Mouse (Mus musculus) erythroblast, adult 5-6 weeks (primary cell): Measurements from ENCODE around the gene Atxn7l2. TPM values are rescaled to one million over a fixed set of nuclear protein-coding genes. Genes with fewer than 3 reads are reported as not detected.

Experiments
- ATAC-seq: replicated peaks from 2 replicates; pipeline ENCODE4 v1.8.0; 2016; ENCODE audit warnings: moderate number of reproducible peaks, mild to moderate bottlenecking, moderate TSS enrichment, inconsistent platforms; ENCODE audit not compliant: poor library complexity, low FRiP score, severe bottlenecking
- total RNA-seq, 2 experiments: library from RNA; stranded (forward) in 1 of 2; stranded (reverse) in 1 of 2; fragments of 150-400 nt in 1 of 2; fragments of 200-764, 138-1000 nt in 1 of 2; gene quantifications; 2 replicates each; pipeline versions ENCODE4 v1.2.3 to v1.2.4; 2015 to 2017; ENCODE audit warnings: low replicate concordance in 2 of 2

The Atxn7l2 gene
- total RNA-seq, 2 experiments from 2014 or later: 0.58 to 1.4 TPM

DNA sequence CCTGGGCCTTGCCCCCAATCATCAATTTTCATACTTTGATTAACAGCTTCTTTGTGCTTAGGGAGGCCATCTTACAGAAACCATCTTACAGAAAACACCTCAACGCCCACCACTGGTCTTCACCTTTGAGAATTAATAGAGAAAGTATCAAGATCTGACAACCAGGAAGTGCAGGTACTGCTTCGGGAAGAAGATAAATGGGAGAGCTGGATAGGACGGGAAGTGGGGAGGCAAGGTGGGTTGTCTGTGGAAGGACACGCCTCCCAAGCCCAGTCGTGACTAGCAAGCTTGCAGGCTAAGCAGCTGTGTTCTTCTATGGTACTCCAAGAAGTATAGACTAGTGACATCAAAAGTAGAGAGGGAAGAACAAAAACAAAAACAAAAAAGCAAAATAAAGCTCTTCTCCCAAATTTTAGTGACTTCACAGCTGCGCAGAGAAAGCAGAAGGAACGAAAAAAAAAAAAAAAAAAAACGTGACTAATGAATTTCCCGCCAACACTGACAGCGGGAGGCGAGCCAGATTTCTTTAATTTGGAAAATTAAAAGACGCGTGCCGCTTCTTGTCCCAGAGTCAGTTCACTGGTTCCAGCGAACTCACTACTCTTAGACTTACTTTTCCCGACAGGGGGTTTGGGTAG, 25.2 kb downstream of the Atxn7l2 start:
- ATAC-seq: no peak

DNA sequence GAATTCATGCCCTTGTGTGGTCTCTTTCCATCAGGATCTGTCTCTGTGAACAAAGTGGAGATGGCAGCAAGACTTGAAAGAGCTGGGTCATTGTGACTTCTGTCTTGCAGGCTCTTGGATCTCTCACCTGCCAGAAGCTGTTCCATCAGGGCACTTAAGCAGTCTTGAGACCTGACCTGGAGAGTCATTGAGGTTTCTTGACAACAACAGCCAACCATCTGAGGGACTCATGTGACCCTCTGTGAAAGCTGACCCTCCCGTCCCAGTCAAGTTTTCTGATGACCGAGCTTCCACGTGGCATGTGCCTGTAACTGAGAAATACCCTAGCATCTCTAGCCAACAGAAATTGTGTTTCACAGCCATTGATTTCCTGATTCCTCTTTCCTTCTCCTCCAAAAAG, 26.0 kb downstream of the Atxn7l2 start:
- no peak for ATAC-seq

DNA sequence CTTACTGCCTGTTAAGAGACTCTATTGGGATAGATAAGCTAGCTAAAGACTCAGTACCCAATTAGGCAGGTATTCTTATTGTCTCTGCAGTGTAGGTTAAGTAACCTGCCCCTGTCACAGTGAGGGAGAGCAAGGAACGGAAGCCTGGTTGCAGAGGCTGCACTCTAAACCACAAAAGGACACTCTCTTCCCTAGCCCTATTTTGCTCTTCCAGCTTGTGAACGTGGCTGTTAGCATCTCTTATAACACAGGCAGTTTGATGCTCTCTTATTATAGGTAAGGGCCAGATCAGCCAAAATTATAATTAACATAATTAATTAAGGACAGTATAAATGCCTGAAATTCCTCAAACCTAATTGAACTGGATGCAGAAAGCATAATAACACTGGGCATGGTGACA, 30.2 kb downstream of the Atxn7l2 start:
- no peak for ATAC-seq

DNA sequence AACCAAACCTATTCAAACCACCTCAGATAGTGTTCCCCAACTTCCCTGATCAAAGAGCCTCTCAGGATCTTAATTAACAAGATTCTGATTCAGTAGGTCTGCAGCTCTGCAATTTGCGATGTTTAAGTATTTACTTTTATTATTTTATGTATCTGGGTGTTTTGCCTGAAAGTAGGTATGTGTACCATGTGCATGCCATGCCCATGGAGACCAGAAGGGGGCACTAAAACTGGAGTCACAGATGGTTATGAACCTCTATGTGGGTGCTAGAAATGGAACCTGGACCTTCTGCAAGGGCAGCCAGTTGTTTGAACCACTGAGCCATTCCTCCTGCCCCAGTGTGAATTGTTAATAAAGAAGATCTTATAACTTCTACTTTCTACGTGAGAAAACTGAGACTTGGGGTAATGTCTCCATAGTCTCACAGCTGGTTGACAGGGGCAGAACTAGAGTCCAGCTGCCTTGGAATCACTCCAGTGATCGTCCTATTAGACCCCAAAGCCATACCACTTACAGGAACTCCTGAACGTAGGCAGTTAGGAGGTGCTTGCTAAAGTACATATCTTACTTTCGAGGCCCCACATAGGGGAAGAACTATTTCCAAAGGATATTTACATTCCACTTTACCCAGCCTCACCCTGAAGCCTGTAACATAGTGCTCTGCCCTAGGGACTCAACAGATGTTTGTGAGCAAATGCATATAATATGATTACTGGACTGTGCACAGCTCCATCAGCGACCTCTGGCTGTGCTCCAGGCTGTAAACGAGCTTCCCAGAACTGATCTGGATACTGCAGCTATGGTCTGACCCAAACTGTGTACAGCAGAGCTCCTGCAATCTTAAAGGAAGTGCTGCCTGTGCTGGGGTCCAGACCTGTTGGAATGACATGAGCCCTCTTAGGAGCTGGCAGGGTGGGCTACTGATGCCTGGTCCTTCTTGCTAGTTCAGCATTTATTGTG, 31.7 kb downstream of the Atxn7l2 start:
- no peak for ATAC-seq

DNA sequence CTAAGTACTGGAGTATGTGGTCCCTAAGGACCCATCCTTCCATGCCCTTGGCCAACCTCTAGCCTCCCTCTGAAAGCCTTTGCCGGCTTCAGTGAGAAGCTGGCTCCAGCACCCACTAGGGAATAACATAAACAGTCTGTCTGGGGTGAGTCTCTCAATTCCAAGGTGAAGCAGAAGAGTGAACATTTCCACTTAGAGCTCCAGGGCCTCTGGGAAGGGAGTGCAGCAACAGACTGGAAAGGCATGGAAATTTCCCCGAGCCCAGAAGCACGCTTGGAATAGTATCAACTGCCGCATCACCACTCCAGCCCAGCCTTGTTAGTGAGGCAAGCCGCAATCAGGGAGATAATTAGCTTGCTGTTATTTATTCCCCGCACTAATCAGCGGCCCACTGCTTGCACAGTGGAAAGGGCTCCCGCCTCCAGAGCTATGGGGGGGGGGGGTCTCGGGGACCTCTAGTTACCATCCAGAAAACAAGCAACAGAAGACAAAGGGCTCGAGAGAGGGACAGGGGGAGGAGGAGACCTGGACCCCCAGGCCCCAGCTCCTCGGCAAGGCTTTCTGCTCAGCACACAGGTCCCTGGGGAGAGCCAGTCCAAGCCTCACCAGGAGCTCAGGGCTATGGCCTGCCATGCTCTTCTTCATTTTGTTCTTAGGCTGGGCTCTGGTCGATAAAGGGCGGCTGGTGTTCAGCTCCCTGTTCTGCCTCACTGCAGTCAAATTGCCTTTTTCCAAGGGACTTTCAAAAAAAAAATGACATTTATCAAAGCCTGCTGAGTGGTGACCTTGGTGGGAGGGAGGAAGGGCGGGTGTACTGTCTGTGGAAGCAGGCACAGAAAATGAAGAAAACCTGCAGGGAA, 35.8 kb downstream of the Atxn7l2 start:
- ATAC-seq: no peak

DNA sequence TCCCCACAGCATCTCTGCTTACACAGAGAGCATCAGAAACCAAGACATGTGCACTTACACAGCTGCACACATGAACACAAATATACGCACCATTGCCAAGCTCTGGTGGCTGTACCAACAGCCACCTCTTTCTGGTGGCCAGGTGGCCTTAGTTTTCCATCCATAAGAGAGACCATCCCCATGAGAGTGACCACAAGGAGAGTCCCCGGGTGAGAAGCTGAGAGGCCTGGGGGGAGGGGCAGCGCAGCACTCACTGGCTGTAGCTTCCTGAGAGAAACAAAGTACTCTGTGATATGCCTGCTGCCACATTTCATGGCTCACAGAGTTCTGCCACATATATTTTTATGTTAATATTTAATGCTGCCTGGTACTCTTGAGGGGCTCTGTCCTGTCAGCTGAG, 41.5 kb downstream of the Atxn7l2 start:
- ATAC-seq: no peak

DNA sequence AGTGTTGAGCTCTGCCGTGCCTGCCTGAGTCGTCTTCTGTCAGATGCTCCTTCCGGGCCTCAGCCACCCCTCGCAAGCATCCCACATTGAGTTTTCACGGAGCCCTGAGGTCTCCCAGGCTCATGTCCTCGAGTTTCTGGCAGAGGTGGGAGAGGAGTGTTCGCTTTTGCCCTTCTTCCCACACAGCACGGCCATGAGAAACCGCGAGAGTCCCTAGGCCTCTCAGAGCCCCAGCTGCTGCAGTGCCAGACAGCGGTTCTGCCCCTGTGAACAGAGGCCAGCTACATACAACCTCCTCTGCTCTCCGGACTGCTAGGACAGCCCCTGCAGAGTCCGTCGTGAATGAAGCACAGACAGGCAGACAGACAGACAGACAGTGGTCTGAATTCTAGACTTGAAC, 43.2 kb downstream of the Atxn7l2 start:
- no peak for ATAC-seq

DNA sequence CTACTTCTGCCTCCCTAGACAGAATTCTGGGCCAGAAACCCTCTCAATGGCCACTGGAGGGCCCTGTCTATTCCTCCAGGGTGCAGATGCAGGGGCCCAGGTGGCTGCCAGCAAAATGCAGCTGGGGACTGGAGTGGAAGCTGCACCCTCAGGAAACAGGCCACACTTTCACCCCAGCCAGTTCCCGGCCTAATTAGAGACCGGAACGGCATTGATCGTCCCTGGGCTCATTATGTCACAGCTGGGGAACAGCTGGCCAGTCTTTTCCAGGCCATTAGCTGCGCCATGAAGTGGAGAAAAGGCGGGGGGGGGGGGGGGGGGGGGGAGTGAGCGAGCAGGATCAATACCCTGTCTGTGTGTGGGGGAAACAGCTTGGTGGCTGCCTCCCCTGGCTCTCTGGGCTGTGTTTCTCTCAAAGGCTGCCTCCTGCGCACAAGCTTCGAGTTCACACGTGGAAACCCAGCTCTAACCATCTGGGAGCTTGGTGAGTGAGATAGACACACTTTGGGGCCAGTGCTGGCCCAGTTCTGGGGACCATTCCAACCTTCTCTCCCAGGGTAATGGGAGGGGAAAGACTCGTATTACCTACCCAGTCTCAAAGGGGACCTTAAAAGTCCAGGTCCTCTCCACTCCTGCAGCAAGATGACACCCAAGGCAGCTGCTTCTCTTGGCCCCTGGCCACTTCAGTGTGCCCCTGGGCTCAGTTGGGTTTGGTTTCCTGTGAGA, 44.1 kb downstream of the Atxn7l2 start:
- ATAC-seq: no peak

DNA sequence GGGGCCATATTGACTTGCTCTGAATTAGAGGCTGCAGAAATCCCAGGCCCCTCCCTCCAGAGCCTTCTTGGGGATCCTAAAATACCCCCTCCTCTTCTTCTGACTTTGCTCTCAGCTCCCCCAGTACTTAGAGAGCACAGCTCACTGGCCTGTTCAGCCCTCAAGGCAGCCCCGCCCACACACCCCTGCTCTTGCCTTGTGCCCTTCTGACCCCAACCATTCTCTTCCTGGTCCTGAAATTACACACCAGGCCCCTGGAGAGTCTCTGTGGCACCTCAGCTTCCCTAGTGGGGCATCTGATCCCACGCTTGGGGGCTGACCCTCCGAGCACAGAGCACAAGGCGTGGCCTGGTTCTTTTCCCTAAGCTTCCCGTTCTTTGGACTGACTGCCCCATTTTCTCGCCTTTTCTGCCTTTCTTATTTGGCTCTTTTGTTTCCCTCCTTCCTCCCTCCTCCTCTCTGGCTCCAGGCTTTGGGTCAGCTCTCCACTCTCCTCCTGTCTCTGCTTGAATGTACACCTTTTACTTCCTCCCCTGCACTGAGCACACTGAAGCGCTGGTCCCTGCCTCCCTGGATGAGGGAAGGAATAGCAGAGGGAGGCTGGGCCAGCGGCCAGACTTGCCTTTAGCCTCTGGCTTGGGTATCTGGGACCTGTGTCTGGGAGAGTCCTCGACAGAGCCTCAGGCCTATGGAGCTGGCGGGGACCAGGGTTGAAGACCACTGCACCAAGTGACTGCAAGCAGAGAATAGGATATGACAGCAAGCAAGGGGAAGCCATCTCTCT, 45.0 kb downstream of the Atxn7l2 start:
- ATAC-seq: no peak

DNA sequence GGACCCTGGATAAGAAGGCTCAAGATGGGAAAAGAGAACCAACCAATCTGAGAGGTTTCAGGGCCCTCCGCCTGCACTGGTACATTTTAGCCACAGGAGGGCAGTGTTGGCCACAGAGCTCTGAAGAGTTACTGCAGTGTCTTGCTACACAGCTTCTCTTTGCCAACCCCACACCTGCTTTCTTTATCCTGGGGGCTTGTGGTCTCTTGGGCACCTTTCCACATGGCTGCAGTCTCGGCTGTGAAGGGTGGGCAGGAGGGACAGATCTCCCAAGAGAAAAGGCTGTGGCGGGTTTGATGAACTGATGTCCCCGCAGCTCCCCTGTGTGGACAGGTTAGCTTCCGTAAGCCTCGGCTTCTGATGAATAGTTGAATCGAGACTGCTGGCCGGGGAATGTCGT, 45.9 kb downstream of the Atxn7l2 start:
- peak; percentile 83 for ATAC-seq

DNA sequence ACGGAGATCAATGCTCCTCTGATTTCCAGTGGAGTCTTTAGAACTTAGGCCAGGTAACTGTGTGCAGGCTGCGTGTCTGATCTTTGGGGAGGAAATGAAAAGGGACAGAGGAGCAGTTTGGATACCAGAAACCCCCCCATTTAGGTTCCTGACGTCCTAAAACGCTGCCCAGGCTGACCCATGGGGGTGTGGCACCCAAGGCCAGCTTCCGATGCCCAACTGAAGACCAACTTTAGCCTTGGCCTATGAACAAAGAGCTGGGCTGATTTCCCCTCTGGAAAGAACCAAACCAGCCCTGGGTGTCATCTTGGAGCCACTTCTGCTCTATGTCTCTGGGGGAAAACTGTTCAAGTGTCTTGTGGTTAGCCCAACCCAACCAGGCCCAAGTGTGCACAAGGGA, 46.6 kb downstream of the Atxn7l2 start:
- no peak for ATAC-seq

DNA sequence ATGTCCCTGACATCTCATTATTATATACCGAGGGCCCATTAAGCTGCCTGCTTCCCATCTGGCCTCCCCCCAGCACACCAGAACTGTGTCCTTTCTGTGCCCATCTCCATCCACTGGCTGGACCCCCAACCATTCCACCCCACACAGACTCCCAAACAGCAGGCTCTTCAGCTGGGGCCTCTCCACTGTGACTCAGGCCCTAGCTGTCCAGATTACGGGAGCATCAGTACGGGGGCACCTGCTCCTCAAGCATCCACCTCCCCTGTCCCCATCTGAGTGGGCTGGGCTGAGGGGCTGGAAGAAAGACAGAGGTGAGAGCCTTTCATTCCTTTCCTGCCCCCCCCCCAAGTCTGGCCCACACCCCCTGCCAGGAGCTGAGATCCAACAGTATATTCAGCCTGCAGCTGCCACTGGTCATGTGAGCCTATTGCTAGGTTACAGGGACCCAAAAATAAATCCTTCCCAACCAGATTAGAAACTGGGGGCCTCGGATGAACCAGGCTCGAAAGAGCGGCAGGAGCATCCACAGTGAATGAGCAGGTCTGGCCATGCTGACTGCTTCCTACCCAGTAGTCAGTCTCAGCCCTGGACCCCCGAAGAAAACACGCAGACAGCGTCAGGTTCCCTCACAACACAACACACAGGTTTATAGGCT, 52.2 kb downstream of the Atxn7l2 start:
- ATAC-seq: no peak

DNA sequence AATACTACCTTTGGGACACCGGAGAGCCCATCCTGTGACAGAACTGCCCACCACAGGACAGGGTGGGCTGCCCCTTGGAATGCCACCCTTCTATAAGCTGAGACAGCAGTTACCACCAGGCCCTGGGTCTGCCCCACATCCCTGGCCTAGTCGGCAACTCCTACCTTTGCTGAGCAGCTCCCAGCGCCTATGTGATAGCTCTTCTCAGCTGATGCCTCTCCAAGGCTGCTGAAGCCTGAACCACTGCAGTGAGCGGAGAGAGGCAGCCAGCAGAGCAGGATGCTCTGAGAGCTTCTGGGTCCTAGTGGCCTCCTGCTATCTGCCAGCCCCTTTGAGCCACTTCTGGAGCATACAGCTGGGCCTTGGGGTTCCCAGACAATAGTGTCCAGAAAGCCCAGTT, 56.1 kb downstream of the Atxn7l2 start, which contains the start of gene Gpr61:
TSS of gene Gpr61 (minus strand) at position 227 of the 400 bp plus-strand sequence.
- ATAC-seq: no peak

DNA sequence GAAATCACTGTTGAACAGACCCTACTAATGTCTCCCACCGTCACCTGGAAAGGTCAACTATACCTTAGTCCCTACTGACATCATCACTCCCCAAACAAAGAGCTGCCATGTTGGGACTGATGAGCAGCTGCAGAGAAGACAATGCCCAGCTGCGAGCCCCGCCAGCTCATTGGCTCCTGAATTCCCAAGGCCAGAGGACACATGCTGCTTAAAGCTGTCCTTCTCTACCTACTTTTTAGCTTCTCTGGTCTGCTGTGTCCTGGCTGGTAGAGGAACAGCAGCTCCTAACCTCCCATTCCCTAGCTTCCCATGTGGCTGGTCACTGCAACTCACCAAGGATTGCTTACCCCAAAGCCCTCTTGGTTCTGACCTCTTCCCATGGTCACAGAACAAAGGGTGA, 58.4 kb downstream of the Atxn7l2 start:
- ATAC-seq: no peak
